Mouse (Mus musculus) thymus, adult 2 months (tissue): ENCODE data around the gene Sec24c.

ENCODE experiments used
- CTCF ChIP-seq: fragments of 200-500 bp; IDR thresholded peaks from 2 replicates; pipeline ENCODE4 v1.5.1; 2012; ENCODE audit warnings: mild to moderate bottlenecking, control low read depth, low read length, moderate library complexity, borderline replicate concordance; ENCODE audit not compliant: control insufficient read depth, poor library complexity, insufficient read depth; ENCODE audit errors: extremely low read depth
- POLR2A ChIP-seq: fragments of 200-500 bp; IDR thresholded peaks from 2 replicates; pipeline ENCODE4 v1.6.1; 2012; ENCODE audit warnings: mild to moderate bottlenecking, low read length, control low read depth, moderate library complexity; ENCODE audit not compliant: control insufficient read depth, poor library complexity, insufficient read depth; ENCODE audit errors: extremely low read depth

GRCm38 (mm10) chr14:20661661-20662331 lies 12.3 kb upstream of the Sec24c start:
- no peak for TF ChIP-seq CTCF
- TF ChIP-seq POLR2A = no peak
